Mouse (Mus musculus): Measurements from ENCODE around the gene Fam117a.

The Fam117a gene

GRCm38 (mm10) chr11:95333209-95333608, 3.6 kb upstream of the Fam117a start:
- DNase-seq, result no peak

- DNase-seq, result peak; percentile 86
These were observed 3.0 kb upstream of the Fam117a start for GRCm38 (mm10) chr11:95333805-95334204.

GRCm38 (mm10) chr11:95334448-95335060, 2.3 kb upstream of the Fam117a start:
- DNase-seq, result no peak

- DNase-seq, result peak; percentile 86
These were observed 453 bp downstream of the Fam117a start for GRCm38 (mm10) chr11:95337129-95337813.

- DNase-seq, result peak; percentile 33
These were observed 1.1 kb downstream of the Fam117a start for GRCm38 (mm10) chr11:95337846-95338342.

GRCm38 (mm10) chr11:95339471-95340021, 2.7 kb downstream of the Fam117a start:
- peak; percentile 87 for DNase-seq

GRCm38 (mm10) chr11:95340259-95340658, 3.4 kb downstream of the Fam117a start:
- no peak for DNase-seq

GRCm38 (mm10) chr11:95340664-95341063, 3.8 kb downstream of the Fam117a start:
- DNase-seq, result peak; percentile 45

- DNase-seq, result no peak
These were observed 6.4 kb downstream of the Fam117a start for GRCm38 (mm10) chr11:95343180-95343579.

- no peak for DNase-seq
These were observed 7.4 kb downstream of the Fam117a start for GRCm38 (mm10) chr11:95344181-95344580.

- no peak for DNase-seq
These were observed 13.5 kb downstream of the Fam117a start for GRCm38 (mm10) chr11:95350289-95350688.

GRCm38 (mm10) chr11:95350960-95351359, 14.1 kb downstream of the Fam117a start:
- DNase-seq, result no peak

GRCm38 (mm10) chr11:95352686-95353085, 15.9 kb downstream of the Fam117a start:
- DNase-seq, result no peak

- DNase-seq, result no peak
These were observed 16.4 kb downstream of the Fam117a start for GRCm38 (mm10) chr11:95353226-95353625.

GRCm38 (mm10) chr11:95354228-95354944, 17.6 kb downstream of the Fam117a start:
- no peak for DNase-seq

- no peak for DNase-seq
These were observed 18.3 kb downstream of the Fam117a start for GRCm38 (mm10) chr11:95354945-95355660.

GRCm38 (mm10) chr11:95355661-95356011, 18.8 kb downstream of the Fam117a start:
- no peak for DNase-seq

GRCm38 (mm10) chr11:95356039-95356438, 19.2 kb downstream of the Fam117a start:
- DNase-seq, result peak; percentile 55

GRCm38 (mm10) chr11:95356469-95357273, 19.9 kb downstream of the Fam117a start:
- peak; percentile 96 for DNase-seq

- DNase-seq, result peak; percentile 52
These were observed 21.4 kb downstream of the Fam117a start for GRCm38 (mm10) chr11:95358263-95358662.

- DNase-seq, result no peak
These were observed 27.6 kb downstream of the Fam117a start for GRCm38 (mm10) chr11:95364388-95364787.

- no peak for DNase-seq
These were observed 28.8 kb downstream of the Fam117a start for GRCm38 (mm10) chr11:95365596-95365995.
